Mouse (Mus musculus): ENCODE data around the gene Frmpd3. TPM values are rescaled to one million over a fixed set of nuclear protein-coding genes. Genes with fewer than 3 reads are reported as not detected.
A peak's percentile ranks its signal among the peaks of the same experiment; 100 is the strongest.
"Not testable (repeated sequence)": the region's sequence is repeated elsewhere in the genome, so short reads cannot be mapped to it uniquely, and the experiment has no call there.

The Frmpd3 gene
- 3.1 and 4.2 TPM in 2 replicates for polyA plus RNA-seq (2015; fragmentation: Nextera tagmentation; extraction: Ambion mirVana)

- Histone ChIP-seq H3K27me3 (replicated peaks; ENCODE audit: control insufficient read depth, insufficient read depth, low read length) (peaks cover 10% of the 10 kb centered on the region), H3K9me3 (ENCODE audit: control insufficient read depth, low read length) (no peaks in the 10 kb centered on the region), H3K4me2 (ENCODE audit: low read length) (peak within 1 kb of the TSS; percentile 62), H3K27ac (ENCODE audit: low read depth, low read length) (peak within 1 kb of the TSS; percentile 42), H3K4me3 (ENCODE audit: low read length) (peak within 1 kb of the TSS; percentile 45), H3K4me1 (ENCODE audit: control insufficient read depth, insufficient read depth, low read depth, low read length) (no peaks in the 10 kb centered on the region), H3K36me3 (ENCODE audit: control insufficient read depth, insufficient read depth, low read length) (no peaks in the 10 kb centered on the region), H3K9ac (ENCODE audit: low read depth, low read length) (peak within 1 kb of the TSS; percentile 59)
- peak; percentile 88 for ATAC-seq
- WGBS: 27% methylated on average over 23 of the region's 24 CpGs
Observed at GRCm38 (mm10) chrX:140341656-140342392, at the start of gene Frmpd3. TSS of gene Frmpd3 (plus strand) at chrX:140342263.

- ATAC-seq: peak; percentile 54
- no peak overlapping the region for H3K4me2 ChIP-seq (ENCODE audit: low read length)
- 64% methylated on average over 4 of the region's 4 CpGs for WGBS
- H3K4me1 ChIP-seq (ENCODE audit: control insufficient read depth, insufficient read depth, low read depth, low read length): no peaks in the 10 kb centered on the region
- no peak overlapping the region for H3K9ac ChIP-seq (ENCODE audit: low read depth, low read length)
- H3K27ac ChIP-seq (ENCODE audit: low read depth, low read length): no peak overlapping the region
- H3K27me3 ChIP-seq (replicated peaks; ENCODE audit: control insufficient read depth, insufficient read depth, low read length): peaks cover 2% of the 10 kb centered on the region
- H3K4me3 ChIP-seq (ENCODE audit: low read length): no peak overlapping the region
- no peaks in the 10 kb centered on the region for H3K36me3 ChIP-seq (ENCODE audit: control insufficient read depth, insufficient read depth, low read length)
- no peaks in the 10 kb centered on the region for H3K9me3 ChIP-seq (ENCODE audit: control insufficient read depth, low read length)
Observed at GRCm38 (mm10) chrX:140303731-140304130, 38.3 kb upstream of the Frmpd3 start.

- Histone ChIP-seq H3K4me2 (ENCODE audit: low read length) (no peak overlapping the region), H3K9me3 (ENCODE audit: control insufficient read depth, low read length) (no peaks in the 10 kb centered on the region), H3K4me1 (ENCODE audit: control insufficient read depth, insufficient read depth, low read depth, low read length) (no peaks in the 10 kb centered on the region), H3K9ac (ENCODE audit: low read depth, low read length) (no peak overlapping the region), H3K27ac (ENCODE audit: low read depth, low read length) (no peak overlapping the region), H3K36me3 (ENCODE audit: control insufficient read depth, insufficient read depth, low read length) (no peaks in the 10 kb centered on the region), H3K4me3 (ENCODE audit: low read length) (no peak overlapping the region), H3K27me3 (replicated peaks; ENCODE audit: control insufficient read depth, insufficient read depth, low read length) (peaks cover 2% of the 10 kb centered on the region)
- 44% methylated on average over 7 of the region's 7 CpGs for WGBS
- ATAC-seq: 0 out of 2 replicates have a peak, but pooled peaks have one; percentile 34
Observed at GRCm38 (mm10) chrX:140305652-140306051, 36.4 kb upstream of the Frmpd3 start.

- Histone ChIP-seq H3K36me3 (ENCODE audit: control insufficient read depth, insufficient read depth, low read length) (no peaks in the 10 kb centered on the region), H3K27ac (ENCODE audit: low read depth, low read length) (no peak overlapping the region), H3K4me2 (ENCODE audit: low read length) (no peak overlapping the region), H3K27me3 (replicated peaks; ENCODE audit: control insufficient read depth, insufficient read depth, low read length) (no peaks in the 10 kb centered on the region), H3K9ac (ENCODE audit: low read depth, low read length) (no peak overlapping the region), H3K9me3 (ENCODE audit: control insufficient read depth, low read length) (no peaks in the 10 kb centered on the region), H3K4me1 (ENCODE audit: control insufficient read depth, insufficient read depth, low read depth, low read length) (no peaks in the 10 kb centered on the region), H3K4me3 (ENCODE audit: low read length) (no peak overlapping the region)
- no peak for ATAC-seq
- WGBS: 65% methylated on average over 4 of the region's 4 CpGs
Observed at GRCm38 (mm10) chrX:140317931-140318330, 24.1 kb upstream of the Frmpd3 start.

DNA sequence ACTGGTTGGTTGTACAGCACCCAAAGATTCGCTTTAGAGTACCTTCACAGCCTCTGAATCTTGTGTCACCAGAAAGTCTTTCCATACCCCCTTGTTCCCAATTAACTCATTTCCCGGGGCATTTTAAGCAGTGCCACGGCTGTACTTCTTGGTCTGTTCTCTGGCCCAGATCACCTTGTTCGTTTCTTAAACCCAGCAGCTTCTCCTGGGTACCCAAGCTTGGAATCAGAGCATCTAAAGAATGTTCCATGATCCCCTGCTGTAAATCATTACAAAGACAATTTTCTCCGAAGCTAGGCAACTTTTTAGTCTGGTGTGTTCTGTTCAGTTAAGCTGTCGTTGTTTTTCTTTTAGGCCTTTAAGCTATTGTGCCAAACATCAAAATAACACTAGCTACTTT, 22.9 kb upstream of the Frmpd3 start:
- WGBS: 63% methylated on average over 6 of the region's 6 CpGs

DNA sequence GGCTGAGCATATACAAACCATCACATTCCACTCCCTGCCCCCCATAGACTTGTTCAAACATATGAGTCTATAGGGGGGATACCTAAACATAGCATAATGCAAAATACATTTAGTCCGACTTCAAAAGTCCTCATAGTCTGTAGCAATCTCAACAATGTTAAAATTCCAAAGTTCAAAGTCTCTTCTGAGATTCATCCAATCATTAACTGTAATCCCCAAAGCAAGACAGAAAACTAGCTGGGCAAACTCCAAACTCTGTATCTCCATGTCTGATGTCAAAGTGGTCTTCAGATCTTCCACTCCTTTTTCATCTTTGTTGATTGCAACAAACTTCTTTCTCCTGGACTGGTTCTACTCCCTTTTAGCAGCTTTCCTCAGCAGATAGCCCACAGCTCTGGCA, 21.4 kb upstream of the Frmpd3 start:
- not testable (repeated sequence) for ATAC-seq

More for the DNA sequence above, 22.9 kb upstream of the Frmpd3 start:
- H3K27me3 ChIP-seq (replicated peaks; ENCODE audit: control insufficient read depth, insufficient read depth, low read length): no peaks in the 10 kb centered on the region
- no peak overlapping the region for H3K9ac ChIP-seq (ENCODE audit: low read depth, low read length)
- H3K4me3 ChIP-seq (ENCODE audit: low read length): no peak overlapping the region
- no peak overlapping the region for H3K27ac ChIP-seq (ENCODE audit: low read depth, low read length)
- H3K4me1 ChIP-seq (ENCODE audit: control insufficient read depth, insufficient read depth, low read depth, low read length): no peaks in the 10 kb centered on the region
- no peak overlapping the region for H3K4me2 ChIP-seq (ENCODE audit: low read length)
- H3K36me3 ChIP-seq (ENCODE audit: control insufficient read depth, insufficient read depth, low read length): no peaks in the 10 kb centered on the region
- H3K9me3 ChIP-seq (ENCODE audit: control insufficient read depth, low read length): no peaks in the 10 kb centered on the region
- no peak for ATAC-seq

DNA sequence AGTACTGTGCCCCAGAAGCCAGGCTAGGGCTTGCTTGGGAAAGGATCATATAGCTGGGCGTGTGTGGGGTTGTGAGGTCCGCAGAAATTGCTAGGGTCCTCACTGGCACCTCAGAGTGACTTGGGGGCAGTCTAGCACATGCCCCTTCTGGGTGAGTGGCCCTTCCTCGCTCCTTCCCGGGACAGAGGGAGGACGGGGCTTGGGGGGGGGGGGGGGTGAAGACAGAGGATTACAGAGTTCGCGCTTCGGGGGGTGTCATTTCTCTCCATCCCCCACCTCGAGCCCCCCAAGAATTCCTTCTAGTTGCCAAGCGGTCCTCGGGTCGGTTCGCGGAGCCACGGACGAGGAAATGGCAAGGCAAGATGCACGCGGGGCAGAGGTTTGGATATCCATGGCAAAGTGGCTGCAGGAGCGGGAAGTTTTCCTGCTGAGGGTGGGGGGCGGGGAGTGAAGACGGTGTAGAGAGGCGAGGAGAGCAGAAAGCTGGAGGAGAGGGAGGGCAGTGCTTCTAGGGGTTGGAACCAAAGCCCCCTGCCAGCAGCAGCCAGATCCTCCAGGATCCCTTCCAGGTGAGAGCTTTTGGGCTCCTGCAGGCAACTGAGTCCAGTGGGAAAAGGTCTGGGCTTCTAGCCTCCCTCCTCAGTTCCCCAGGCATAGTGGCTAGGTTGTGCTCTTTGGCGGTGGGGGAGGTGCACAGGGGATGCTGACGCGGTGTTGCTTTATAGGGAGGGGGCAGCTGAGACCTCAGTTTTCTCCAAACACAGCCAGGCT, 515 bp downstream of the Frmpd3 start:
- Histone ChIP-seq H3K4me2 (ENCODE audit: low read length) (peak overlapping the region; percentile 62), H3K36me3 (ENCODE audit: control insufficient read depth, insufficient read depth, low read length) (no peaks in the 10 kb centered on the region), H3K9me3 (ENCODE audit: control insufficient read depth, low read length) (no peaks in the 10 kb centered on the region), H3K27me3 (replicated peaks; ENCODE audit: control insufficient read depth, insufficient read depth, low read length) (peaks cover 10% of the 10 kb centered on the region), H3K4me1 (ENCODE audit: control insufficient read depth, insufficient read depth, low read depth, low read length) (no peaks in the 10 kb centered on the region), H3K4me3 (ENCODE audit: low read length) (peak overlapping the region; percentile 45), H3K27ac (ENCODE audit: low read depth, low read length) (peak overlapping the region; percentile 42; the same call in 1 of the 2 replicates), H3K9ac (ENCODE audit: low read depth, low read length) (peak overlapping the region; percentile 59)
- peak; percentile 77 for ATAC-seq
- WGBS: 21% methylated on average over 22 of the region's 25 CpGs

More for the DNA sequence above, 21.4 kb upstream of the Frmpd3 start:
- WGBS: 96% methylated on average over 1 of the region's 1 CpGs
- not testable (repeated sequence) for H3K9me3 ChIP-seq (ENCODE audit: control insufficient read depth, low read length); H3K36me3 ChIP-seq (ENCODE audit: control insufficient read depth, insufficient read depth, low read length); H3K4me1 ChIP-seq (ENCODE audit: control insufficient read depth, insufficient read depth, low read depth, low read length); H3K4me2 ChIP-seq (ENCODE audit: low read length); H3K9ac ChIP-seq (ENCODE audit: low read depth, low read length); H3K27ac ChIP-seq (ENCODE audit: low read depth, low read length); H3K27me3 ChIP-seq (replicated peaks; ENCODE audit: control insufficient read depth, insufficient read depth, low read length); H3K4me3 ChIP-seq (ENCODE audit: low read length)

- H3K9ac ChIP-seq (ENCODE audit: low read depth, low read length): no peak overlapping the region
- H3K4me3 ChIP-seq (ENCODE audit: low read length): no peak overlapping the region
- no peak overlapping the region for H3K4me2 ChIP-seq (ENCODE audit: low read length)
- no peaks in the 10 kb centered on the region for H3K4me1 ChIP-seq (ENCODE audit: control insufficient read depth, insufficient read depth, low read depth, low read length)
- ATAC-seq: no peak
- WGBS: 25% methylated on average over 4 of the region's 4 CpGs
- H3K9me3 ChIP-seq (ENCODE audit: control insufficient read depth, low read length): no peaks in the 10 kb centered on the region
- no peaks in the 10 kb centered on the region for H3K36me3 ChIP-seq (ENCODE audit: control insufficient read depth, insufficient read depth, low read length)
- 0 out of 2 replicates have a peak, but pooled peaks cover 2% of the 10 kb centered on the region for H3K27me3 ChIP-seq (replicated peaks; ENCODE audit: control insufficient read depth, insufficient read depth, low read length)
- no peak overlapping the region for H3K27ac ChIP-seq (ENCODE audit: low read depth, low read length)
Observed at GRCm38 (mm10) chrX:140375628-140376027, 33.6 kb downstream of the Frmpd3 start.

GRCm38 (mm10) chrX:140399986-140400385, 57.9 kb downstream of the Frmpd3 start:
- peak; percentile 85 for ATAC-seq
- Histone ChIP-seq H3K27ac (ENCODE audit: low read depth, low read length) (no peak overlapping the region), H3K36me3 (ENCODE audit: control insufficient read depth, insufficient read depth, low read length) (no peaks in the 10 kb centered on the region), H3K4me2 (ENCODE audit: low read length) (no peak overlapping the region), H3K4me3 (ENCODE audit: low read length) (no peak overlapping the region), H3K4me1 (ENCODE audit: control insufficient read depth, insufficient read depth, low read depth, low read length) (no peaks in the 10 kb centered on the region), H3K9me3 (ENCODE audit: control insufficient read depth, low read length) (no peaks in the 10 kb centered on the region), H3K27me3 (replicated peaks; ENCODE audit: control insufficient read depth, insufficient read depth, low read length) (peaks cover 2% of the 10 kb centered on the region; the same call in 1 of the 2 replicates), H3K9ac (ENCODE audit: low read depth, low read length) (no peak overlapping the region)
- WGBS: 39% methylated on average over 3 of the region's 3 CpGs
